Mouse (Mus musculus) intestine, embryonic 15.5 days (tissue): ENCODE results near the gene Brip1. TPM values are rescaled to one million over a fixed set of nuclear protein-coding genes. Genes with fewer than 3 reads are reported as not detected.
"Not testable (repeated sequence)": the region's sequence is repeated elsewhere in the genome, so short reads cannot be mapped to it uniquely, and the experiment has no call there.

ENCODE experiments used
- ATAC-seq: fragments of 200-750 bp; cut with Nextera tagmentation; 2 replicates; pipeline ENCODE4 v1.8.0; 2017; ENCODE audit warnings: moderate TSS enrichment, moderate library complexity
- H3K27ac ChIP-seq: fragments of 300-500 bp; sonication (generic); 2 replicates; pipeline ENCODE4 v1.5.1; 2015; ENCODE audit warnings: mild to moderate bottlenecking, inconsistent platforms
- H3K27me3 ChIP-seq: fragments of 300-500 bp; sonication (generic); replicated peaks from 2 replicates; pipeline ENCODE4 v1.6.1; 2015; ENCODE audit warnings: inconsistent platforms
- H3K36me3 ChIP-seq: fragments of 300-500 bp; sonication (generic); 2 replicates; pipeline ENCODE4 v1.6.1; 2015; ENCODE audit warnings: inconsistent platforms
- H3K4me1 ChIP-seq: fragments of 300-500 bp; sonication (generic); replicated peaks from 2 replicates; pipeline ENCODE4 v1.6.1; 2015; ENCODE audit warnings: inconsistent platforms
- H3K4me2 ChIP-seq: fragments of 300-500 bp; sonication (generic); replicated peaks from 2 replicates; pipeline ENCODE4 v1.6.1; 2015; ENCODE audit warnings: mild to moderate bottlenecking, inconsistent platforms
- H3K4me3 ChIP-seq: fragments of 300-500 bp; sonication (generic); replicated peaks from 2 replicates; pipeline ENCODE4 v1.5.1; 2015; ENCODE audit warnings: inconsistent platforms
- H3K9ac ChIP-seq: fragments of 300-500 bp; sonication (generic); 2 replicates; pipeline ENCODE4 v1.6.1; 2015; ENCODE audit warnings: inconsistent platforms
- H3K9me3 ChIP-seq: fragments of 300-500 bp; sonication (generic); 2 replicates; pipeline ENCODE4 v1.6.1; 2016; ENCODE audit warnings: inconsistent platforms
- WGBS: fragments of 180-500 bp; shearing (Covaris S2); methylation state at CpG from one replicate; pipeline ENCODE4 v1.1.7; 2015; 5-methylcytosine and 5-hydroxymethylcytosine counted together
- polyA plus RNA-seq: library from polyadenylated mRNA; unstranded; fragments of >200 nt; fragmentation: Nextera tagmentation; extraction: Ambion mirVana; gene quantifications from 2 replicates; pipeline ENCODE4 v1.2.1, GENCODE M21; 2015

The Brip1 gene
- polyA plus RNA-seq, 1 experiment from 2014 or later, result 10.2 TPM

- no peak overlapping the region for H3K9ac ChIP-seq
- H3K27me3 ChIP-seq, result no peaks in the 10 kb centered on the region
- peak overlapping the region; percentile 65 for H3K4me2 ChIP-seq
- H3K36me3 ChIP-seq, result peaks cover 8% of the 10 kb centered on the region
- H3K27ac ChIP-seq, result no peak overlapping the region
- ATAC-seq, result no peak
- H3K9me3 ChIP-seq, result no peaks in the 10 kb centered on the region
- peak overlapping the region; percentile 72; the same call in 1 of the 2 replicates for H3K4me3 ChIP-seq
- WGBS, result 47% methylated on average over 4 of the region's 4 CpGs
- H3K4me1 ChIP-seq, result peaks cover 7% of the 10 kb centered on the region; the same call in 1 of the 2 replicates
Measured at GRCm38 (mm10) chr11:86199733-86200132, 1.3 kb downstream of the Brip1 start.

DNA sequence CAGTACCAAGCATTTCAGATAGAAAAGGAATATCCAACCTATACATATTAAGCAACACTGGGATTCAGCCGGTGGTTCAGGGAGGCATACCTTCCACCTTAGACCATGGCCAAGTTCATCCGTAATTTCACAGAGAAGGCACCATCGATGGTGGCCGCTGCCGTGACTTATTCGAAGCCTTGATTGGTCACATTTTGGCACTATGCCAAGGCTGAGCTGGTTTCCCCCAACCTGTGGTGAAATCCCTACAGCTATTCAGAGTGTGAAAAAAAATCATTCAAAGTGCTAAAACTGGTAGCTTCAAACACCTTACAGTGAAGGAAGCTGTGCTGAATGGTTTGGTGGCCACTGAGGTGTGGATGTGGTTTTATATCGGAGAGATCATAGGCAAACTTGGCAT lies 15.8 kb downstream of the Brip1 start:
- H3K27me3 ChIP-seq, H3K4me2 ChIP-seq, H3K4me3 ChIP-seq, H3K4me1 ChIP-seq, H3K36me3 ChIP-seq, H3K9ac ChIP-seq, H3K9me3 ChIP-seq, ATAC-seq, H3K27ac ChIP-seq: not testable (repeated sequence)
- WGBS, result 87% methylated on average over 7 of the region's 7 CpGs

DNA sequence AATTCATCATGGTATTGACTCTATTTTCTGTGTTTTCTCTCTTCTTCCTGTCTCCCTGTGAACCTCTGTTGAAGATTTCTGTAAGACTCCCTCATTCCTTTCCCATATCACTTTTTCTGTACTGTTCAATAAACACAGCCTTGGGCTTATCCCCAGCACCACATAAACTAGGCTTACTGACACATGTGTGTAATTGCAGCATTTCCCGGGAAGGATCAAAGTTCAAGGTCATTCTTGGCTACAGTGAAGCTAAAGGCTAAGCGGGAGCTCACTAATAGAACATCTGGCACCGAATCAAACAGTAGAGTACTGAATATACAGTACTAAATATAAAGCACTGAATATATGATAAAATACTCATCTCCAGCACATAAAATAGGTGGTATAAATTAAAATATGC lies 25.2 kb downstream of the Brip1 start:
- no peaks in the 10 kb centered on the region for H3K27me3 ChIP-seq
- H3K4me3 ChIP-seq, result no peak overlapping the region
- WGBS, result 58% methylated on average over 3 of the region's 3 CpGs
- no peaks in the 10 kb centered on the region for H3K9me3 ChIP-seq
- H3K4me1 ChIP-seq, result no peaks in the 10 kb centered on the region
- H3K27ac ChIP-seq, result no peak overlapping the region
- no peak overlapping the region for H3K4me2 ChIP-seq
- ATAC-seq, result no peak
- no peaks in the 10 kb centered on the region for H3K36me3 ChIP-seq
- no peak overlapping the region for H3K9ac ChIP-seq

GRCm38 (mm10) chr11:86174173-86174572 lies 26.8 kb downstream of the Brip1 start:
- WGBS, result 52% methylated on average over 2 of the region's 2 CpGs
- no peak overlapping the region for H3K9ac ChIP-seq
- H3K27ac ChIP-seq, result no peak overlapping the region
- no peaks in the 10 kb centered on the region for H3K9me3 ChIP-seq
- no peaks in the 10 kb centered on the region for H3K27me3 ChIP-seq
- H3K36me3 ChIP-seq, result no peaks in the 10 kb centered on the region
- no peak overlapping the region for H3K4me2 ChIP-seq
- H3K4me3 ChIP-seq, result no peak overlapping the region
- no peaks in the 10 kb centered on the region for H3K4me1 ChIP-seq
- ATAC-seq, result no peak

DNA sequence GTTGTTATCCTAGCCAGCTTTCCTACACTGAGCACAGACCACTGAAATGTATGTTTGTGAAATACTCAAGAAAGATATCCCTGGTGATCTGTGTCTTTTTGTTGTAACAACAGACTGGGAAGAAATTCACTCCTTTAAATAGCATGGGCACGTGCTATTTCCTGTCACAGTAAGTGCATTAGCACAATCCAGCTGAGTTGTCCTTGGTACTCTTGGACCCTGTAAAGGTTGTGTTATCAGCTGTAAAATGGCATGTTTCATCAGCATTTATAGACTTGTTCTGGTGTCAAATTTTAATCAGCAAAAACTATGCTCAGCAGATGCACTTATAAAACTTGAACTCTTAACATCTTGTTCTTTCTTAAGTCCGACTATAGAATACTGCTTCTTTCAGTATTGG lies 30.2 kb downstream of the Brip1 start:
- 76% methylated on average over 2 of the region's 2 CpGs for WGBS
- Histone ChIP-seq H3K36me3 (no peaks in the 10 kb centered on the region), H3K27me3 (no peaks in the 10 kb centered on the region), H3K4me3 (no peak overlapping the region), H3K27ac (no peak overlapping the region), H3K4me1 (no peaks in the 10 kb centered on the region), H3K9ac (no peak overlapping the region), H3K9me3 (no peaks in the 10 kb centered on the region), H3K4me2 (no peak overlapping the region)
- ATAC-seq, result peak; percentile 63; the same call in 1 of the 2 replicates

GRCm38 (mm10) chr11:86160251-86160650 lies 40.7 kb downstream of the Brip1 start:
- no peaks in the 10 kb centered on the region for H3K27me3 ChIP-seq
- H3K4me1 ChIP-seq, result no peaks in the 10 kb centered on the region
- 77% methylated on average over 2 of the region's 2 CpGs for WGBS
- no peak overlapping the region for H3K4me2 ChIP-seq
- H3K27ac ChIP-seq, result no peak overlapping the region
- H3K9me3 ChIP-seq, result no peaks in the 10 kb centered on the region
- no peak overlapping the region for H3K9ac ChIP-seq
- no peak overlapping the region for H3K4me3 ChIP-seq
- H3K36me3 ChIP-seq, result no peaks in the 10 kb centered on the region
- no peak for ATAC-seq

DNA sequence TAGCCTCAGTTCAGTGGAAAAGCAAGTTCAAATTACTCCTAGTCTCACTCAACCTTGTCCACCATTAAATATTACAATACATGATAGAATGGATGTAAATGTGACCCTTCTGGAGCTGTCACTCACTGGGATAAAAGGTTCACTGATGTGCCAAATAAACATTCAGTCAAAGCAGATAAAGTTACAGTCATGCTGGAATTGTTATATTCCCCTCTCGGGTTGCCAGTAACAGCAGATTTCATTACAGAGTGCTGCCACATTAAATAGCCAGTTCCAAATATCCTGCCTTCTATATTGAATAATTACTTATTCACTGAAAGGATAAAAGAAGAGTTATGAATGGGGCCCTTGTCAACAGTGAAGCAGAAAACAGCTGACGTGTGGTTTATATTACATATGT lies 42.0 kb downstream of the Brip1 start:
- ATAC-seq, result no peak
- Histone ChIP-seq H3K4me1 (no peaks in the 10 kb centered on the region), H3K4me2 (no peak overlapping the region), H3K27ac (no peak overlapping the region), H3K9ac (no peak overlapping the region), H3K36me3 (no peaks in the 10 kb centered on the region), H3K4me3 (no peak overlapping the region), H3K9me3 (no peaks in the 10 kb centered on the region), H3K27me3 (no peaks in the 10 kb centered on the region)
- WGBS, result 69% methylated on average over 2 of the region's 2 CpGs

- Histone ChIP-seq H3K27ac (no peak overlapping the region), H3K9me3 (no peaks in the 10 kb centered on the region), H3K4me3 (no peak overlapping the region), H3K4me2 (no peak overlapping the region), H3K36me3 (no peaks in the 10 kb centered on the region), H3K27me3 (no peaks in the 10 kb centered on the region), H3K9ac (no peak overlapping the region), H3K4me1 (no peaks in the 10 kb centered on the region)
- WGBS, result 81% methylated on average over 5 of the region's 5 CpGs
- ATAC-seq, result no peak
Measured at GRCm38 (mm10) chr11:86155638-86156037, 45.4 kb downstream of the Brip1 start.

DNA sequence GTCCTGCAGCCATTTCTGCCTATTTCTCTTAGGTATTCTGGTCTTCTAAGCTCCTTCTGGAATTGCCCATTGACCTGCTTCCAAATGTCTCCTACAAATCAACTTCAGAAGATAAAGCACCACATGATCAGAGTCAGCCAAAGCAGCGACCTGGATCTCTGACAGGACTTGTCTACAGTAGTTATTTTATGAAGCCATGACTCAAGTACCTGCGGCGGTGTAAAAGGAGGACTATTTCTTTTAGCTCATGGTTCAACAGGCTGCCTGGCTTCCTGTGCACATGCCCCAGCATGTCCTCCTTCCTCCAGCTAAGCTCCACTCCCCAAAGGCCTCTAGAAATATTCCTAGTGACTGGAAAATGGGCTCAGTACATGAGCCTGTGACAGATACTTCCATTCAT lies 69.7 kb downstream of the Brip1 start:
- H3K4me1 ChIP-seq, result no peaks in the 10 kb centered on the region
- H3K27me3 ChIP-seq, result no peaks in the 10 kb centered on the region
- WGBS, result 70% methylated on average over 3 of the region's 3 CpGs
- ATAC-seq, result no peak
- no peak overlapping the region for H3K9ac ChIP-seq
- no peaks in the 10 kb centered on the region for H3K9me3 ChIP-seq
- no peak overlapping the region for H3K27ac ChIP-seq
- no peak overlapping the region for H3K4me3 ChIP-seq
- no peaks in the 10 kb centered on the region for H3K36me3 ChIP-seq
- H3K4me2 ChIP-seq, result no peak overlapping the region

- 75% methylated on average over 7 of the region's 7 CpGs for WGBS
- Histone ChIP-seq H3K27ac (no peak overlapping the region), H3K4me2 (no peak overlapping the region), H3K27me3 (no peaks in the 10 kb centered on the region), H3K4me3 (no peak overlapping the region), H3K36me3 (no peaks in the 10 kb centered on the region), H3K9ac (no peak overlapping the region), H3K9me3 (no peaks in the 10 kb centered on the region), H3K4me1 (no peaks in the 10 kb centered on the region)
- ATAC-seq, result no peak
Measured at GRCm38 (mm10) chr11:86117078-86117869, 83.7 kb downstream of the Brip1 start.

DNA sequence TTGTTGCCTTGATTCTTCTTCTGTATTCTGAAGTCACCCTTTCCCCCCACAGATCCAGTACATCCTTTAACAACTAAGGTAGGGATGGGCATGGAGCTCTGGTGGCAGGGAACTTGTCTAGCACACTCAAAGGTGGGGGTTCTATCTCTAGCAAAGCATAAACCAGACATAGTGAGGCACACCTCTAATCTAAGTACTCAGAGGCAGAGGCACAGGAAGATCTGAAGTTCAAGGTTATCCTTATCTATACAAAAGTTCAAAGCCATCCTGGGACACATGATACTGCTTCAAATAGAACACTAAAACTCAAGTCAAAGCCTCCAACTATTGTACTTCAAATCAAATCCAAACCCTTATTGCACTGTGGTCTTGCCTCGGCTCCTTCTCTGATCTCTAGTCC lies 85.0 kb downstream of the Brip1 start:
- Histone ChIP-seq H3K4me1 (no peaks in the 10 kb centered on the region), H3K4me3 (no peak overlapping the region), H3K27me3 (no peaks in the 10 kb centered on the region), H3K9me3 (no peaks in the 10 kb centered on the region), H3K36me3 (no peaks in the 10 kb centered on the region), H3K4me2 (no peak overlapping the region), H3K27ac (no peak overlapping the region), H3K9ac (no peak overlapping the region)
- ATAC-seq, result no peak
- 87% methylated on average over 1 of the region's 1 CpGs for WGBS

DNA sequence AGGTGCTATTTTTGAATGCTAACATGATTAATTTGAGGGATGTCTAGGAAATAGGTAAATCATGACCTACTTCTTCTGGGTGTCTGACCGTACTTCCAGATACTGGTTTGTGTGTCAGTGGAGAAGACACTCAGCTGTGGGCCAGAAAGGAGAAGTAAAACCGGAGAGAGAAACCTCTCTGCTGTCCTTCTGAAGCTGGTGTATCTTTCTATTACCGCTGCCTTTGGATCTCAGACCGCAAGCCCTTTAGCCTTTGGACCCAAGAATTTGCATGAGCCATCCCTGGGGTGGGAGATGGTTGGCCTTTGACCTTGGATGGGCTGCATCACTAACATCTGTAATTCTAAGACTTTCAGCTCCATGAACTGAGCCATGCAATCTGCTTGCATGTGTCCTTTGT lies 93.7 kb downstream of the Brip1 start:
- H3K27ac ChIP-seq, result no peak overlapping the region
- H3K36me3 ChIP-seq, result no peaks in the 10 kb centered on the region
- H3K9me3 ChIP-seq, result no peaks in the 10 kb centered on the region
- ATAC-seq, result no peak
- H3K4me1 ChIP-seq, result no peaks in the 10 kb centered on the region
- WGBS, result 87% methylated on average over 4 of the region's 4 CpGs
- no peak overlapping the region for H3K4me3 ChIP-seq
- H3K27me3 ChIP-seq, result no peaks in the 10 kb centered on the region
- no peak overlapping the region for H3K9ac ChIP-seq
- H3K4me2 ChIP-seq, result no peak overlapping the region

DNA sequence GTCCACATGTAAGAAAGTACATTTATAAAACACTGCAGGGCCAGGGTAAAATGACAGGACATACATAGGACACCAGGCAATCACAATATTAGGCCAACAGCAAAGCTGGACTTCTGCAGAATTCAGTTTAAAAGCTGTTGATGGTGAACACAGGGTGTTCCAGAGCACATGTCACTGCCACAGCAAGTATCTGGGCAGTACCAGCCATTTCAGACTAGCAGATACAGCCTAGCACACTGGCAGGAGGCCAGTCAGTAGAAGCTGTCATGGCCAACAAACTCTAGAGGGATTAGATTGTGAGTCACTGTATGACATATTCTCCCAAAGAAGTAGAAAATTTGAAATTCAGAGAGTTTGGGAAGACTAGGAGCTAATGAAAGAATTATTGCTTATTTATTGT lies 94.4 kb downstream of the Brip1 start:
- Histone ChIP-seq H3K36me3 (no peaks in the 10 kb centered on the region), H3K9me3 (no peaks in the 10 kb centered on the region), H3K4me2 (no peak overlapping the region), H3K9ac (no peak overlapping the region), H3K27ac (no peak overlapping the region), H3K4me3 (no peak overlapping the region), H3K4me1 (no peaks in the 10 kb centered on the region), H3K27me3 (no peaks in the 10 kb centered on the region)
- ATAC-seq, result no peak
